In the genomic region with DNA sequence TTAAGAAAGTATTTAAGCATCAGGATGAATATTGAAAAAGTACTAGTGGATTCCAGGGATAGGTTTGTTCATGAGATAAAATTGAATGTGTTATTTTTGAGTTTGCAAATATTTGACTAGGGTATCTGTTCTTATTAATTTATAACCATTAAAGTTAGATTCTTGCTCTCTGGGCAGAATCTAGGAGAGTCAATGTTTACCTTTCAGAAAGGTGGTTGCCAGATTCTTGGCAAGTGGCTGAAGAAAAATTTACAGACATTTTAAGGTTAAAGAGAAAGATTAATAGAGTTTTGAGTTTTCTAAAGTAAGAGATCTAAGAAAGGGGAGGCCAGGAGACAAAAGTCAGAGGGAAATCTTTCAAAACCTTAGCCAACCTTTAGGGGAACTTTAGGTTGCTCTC, we compare ENCODE assay signal across 19 mouse cellular contexts.
"Had no signal": no experiment of that assay in that cellular context is flagged by ENCODE, and none has a peak within 500 bp of the region (broad histone marks: within the 10 kb centered on the region; RNA-seq: fewer than 3 reads in every experiment).

No protein-coding gene starts in this region.

- H3K4me2 ChIP-seq: lung, embryonic 14.5 days; midbrain, embryonic 12.5 days; neural tube, embryonic 13.5 days; neural tube, embryonic 15.5 days had no signal

- DNase-seq: lung, adult 18-20 months; lung, embryonic 14.5 days; lung, postnatal 4 days; midbrain, embryonic 14.5 days; retina, postnatal 1 day; right cerebral cortex, adult 18-20 months; right cerebral cortex, postnatal 25 days; right cerebral cortex, postnatal 4 days; spleen, adult 18-20 months; thymus, adult 18-20 months; thymus, postnatal 14 days; thymus, postnatal 36 days had no signal

- H3K4me1 ChIP-seq: midbrain, embryonic 10.5 days; midbrain, embryonic 12.5 days; neural tube, embryonic 13.5 days; neural tube, embryonic 15.5 days had no signal

- H3K36me3 ChIP-seq: midbrain, embryonic 10.5 days; midbrain, embryonic 12.5 days; neural tube, embryonic 13.5 days; neural tube, embryonic 15.5 days had no signal

- H3K9me3 ChIP-seq: midbrain, embryonic 10.5 days; midbrain, embryonic 12.5 days; neural tube, embryonic 13.5 days; neural tube, embryonic 15.5 days had no signal

- ATAC-seq: lung, postnatal 0 days; midbrain, embryonic 16.5 days had no signal

- H3K4me3 ChIP-seq: midbrain, embryonic 10.5 days; midbrain, embryonic 12.5 days; myocyte; neural tube, embryonic 13.5 days; neural tube, embryonic 15.5 days had no signal

- H3K27ac ChIP-seq: midbrain, embryonic 10.5 days; midbrain, embryonic 12.5 days; neural tube, embryonic 13.5 days; neural tube, embryonic 15.5 days had no signal

- H3K9ac ChIP-seq: lung, embryonic 14.5 days; midbrain, embryonic 12.5 days; neural tube, embryonic 13.5 days; neural tube, embryonic 15.5 days had no signal

- H3K27me3 ChIP-seq: midbrain, embryonic 12.5 days; neural tube, embryonic 13.5 days; neural tube, embryonic 15.5 days had no signal
